Comparison of ENCODE assay signal across 8 mouse cellular contexts in genomic region chr3:154222141-154222591, GRCm38 (mm10).
DNase-seq lines count a peak whose midpoint lies in the region; ATAC-seq and TF ChIP-seq lines count a peak whose summit lies in the region.
"Had no signal": no experiment of that assay in that cellular context is flagged by ENCODE, and none has a peak within 500 bp of the region (broad histone marks: within the 10 kb centered on the region; RNA-seq: fewer than 3 reads in every experiment).

No protein-coding gene starts in this region.

- no peak for TF ChIP-seq CTCF in lung, embryonic 14.5 days (IDR thresholded peaks at IDR 0.05; ENCODE audit: low read depth)

- WGBS in lung, embryonic 14.5 days: 31% methylated on average over 8 of the region's 8 CpGs
- 18% methylated on average over 8 of the region's 8 CpGs for WGBS in embryonic facial prominence, embryonic 15.5 days
- 43% methylated on average over 8 of the region's 8 CpGs for WGBS in hindbrain, embryonic 12.5 days
- 57% methylated on average over 8 of the region's 8 CpGs for WGBS in neural tube, embryonic 15.5 days

- no peaks in the 10 kb centered on the region for H3K4me1 ChIP-seq in lung, embryonic 14.5 days (ENCODE audit: insufficient read depth)
- peaks cover 6% of the 10 kb centered on the region; the same call in 1 of the 2 replicates for H3K4me1 ChIP-seq in embryonic facial prominence, embryonic 15.5 days
- H3K4me1 ChIP-seq in hindbrain, embryonic 12.5 days: peaks cover 12% of the 10 kb centered on the region
- H3K4me1 ChIP-seq in neural tube, embryonic 15.5 days: peaks cover 4% of the 10 kb centered on the region; the same call in 1 of the 2 replicates

- H3K9me3 ChIP-seq in lung, embryonic 14.5 days (ENCODE audit: low read depth, low read length): no peaks in the 10 kb centered on the region
- H3K9me3 ChIP-seq in embryonic facial prominence, embryonic 15.5 days (replicated peaks): no peaks in the 10 kb centered on the region
- no peaks in the 10 kb centered on the region for H3K9me3 ChIP-seq in hindbrain, embryonic 12.5 days (replicated peaks)
- no peaks in the 10 kb centered on the region for H3K9me3 ChIP-seq in neural tube, embryonic 15.5 days (replicated peaks)

- peak; percentile 65 for DNase-seq in lung, embryonic 14.5 days
- no peak for DNase-seq in lung, adult 18-20 months
- DNase-seq in cerebellum, adult 11-12 months: no peak
- DNase-seq in spleen, postnatal 4 days (ENCODE audit: low spot score in 2 of 2): no peak
- DNase-seq: kidney, adult 18-20 months had no signal

- H3K27ac ChIP-seq in lung, embryonic 14.5 days (ENCODE audit: low read depth): no peak overlapping the region
- H3K27ac ChIP-seq in embryonic facial prominence, embryonic 15.5 days (replicated peaks): no peak overlapping the region
- H3K27ac ChIP-seq in hindbrain, embryonic 12.5 days: peak overlapping the region; percentile 30; the same call in 1 of the 2 replicates
- peak overlapping the region; percentile 13; the same call in 1 of the 2 replicates for H3K27ac ChIP-seq in neural tube, embryonic 15.5 days (replicated peaks)

- ATAC-seq in lung, embryonic 14.5 days (ENCODE audit: insufficient read depth): peak; percentile 32; the same call in 1 of the 2 replicates
- peak; percentile 66 for ATAC-seq in embryonic facial prominence, embryonic 15.5 days (ENCODE audit: insufficient number of reproducible peaks, low FRiP score, low TSS enrichment, low read depth)
- ATAC-seq in hindbrain, embryonic 12.5 days (ENCODE audit: low FRiP score): 0 out of 2 replicates have a peak, but pooled peaks have one; percentile 14
- ATAC-seq in neural tube, embryonic 15.5 days (ENCODE audit: low FRiP score): no peak

- H3K36me3 ChIP-seq in lung, embryonic 14.5 days (ENCODE audit: insufficient read depth): no peaks in the 10 kb centered on the region
- no peaks in the 10 kb centered on the region for H3K36me3 ChIP-seq in embryonic facial prominence, embryonic 15.5 days
- H3K36me3 ChIP-seq in hindbrain, embryonic 12.5 days: no peaks in the 10 kb centered on the region
- H3K36me3 ChIP-seq in neural tube, embryonic 15.5 days: no peaks in the 10 kb centered on the region

- no peaks in the 10 kb centered on the region for H3K27me3 ChIP-seq in lung, embryonic 14.5 days (ENCODE audit: insufficient read depth, low read length)
- no peaks in the 10 kb centered on the region for H3K27me3 ChIP-seq in embryonic facial prominence, embryonic 15.5 days
- no peaks in the 10 kb centered on the region for H3K27me3 ChIP-seq in hindbrain, embryonic 12.5 days
- no peaks in the 10 kb centered on the region for H3K27me3 ChIP-seq in neural tube, embryonic 15.5 days (replicated peaks)

- H3K4me3 ChIP-seq in lung, embryonic 14.5 days (ENCODE audit: low read depth, low read length): no peak overlapping the region
- no peak overlapping the region for H3K4me3 ChIP-seq in embryonic facial prominence, embryonic 15.5 days (replicated peaks)
- no peak overlapping the region for H3K4me3 ChIP-seq in hindbrain, embryonic 12.5 days
- no peak overlapping the region for H3K4me3 ChIP-seq in neural tube, embryonic 15.5 days (replicated peaks)

- H3K4me2 ChIP-seq in lung, embryonic 14.5 days: no peak overlapping the region
- H3K4me2 ChIP-seq in embryonic facial prominence, embryonic 15.5 days (replicated peaks): no peak overlapping the region
- peak overlapping the region; percentile 9; the same call in 1 of the 2 replicates for H3K4me2 ChIP-seq in hindbrain, embryonic 12.5 days (replicated peaks)
- no peak overlapping the region for H3K4me2 ChIP-seq in neural tube, embryonic 15.5 days

- H3K9ac ChIP-seq in lung, embryonic 14.5 days: no peak overlapping the region
- no peak overlapping the region for H3K9ac ChIP-seq in embryonic facial prominence, embryonic 15.5 days
- no peak overlapping the region for H3K9ac ChIP-seq in hindbrain, embryonic 12.5 days
- H3K9ac ChIP-seq in neural tube, embryonic 15.5 days (replicated peaks): no peak overlapping the region

Comparison
In these comparisons a context has a peak if more than half of its experiments do, and no peak if none do; other contexts are left out.
1. H3K27ac ChIP-seq: peak in hindbrain, embryonic 12.5 days (single experiment) and neural tube, embryonic 15.5 days (single experiment); none in lung, embryonic 14.5 days (single experiment) and embryonic facial prominence, embryonic 15.5 days (single experiment).